Mouse (Mus musculus) forebrain, embryonic 13.5 days (tissue): ENCODE results near the gene Trim47. TPM values are rescaled to one million over a fixed set of nuclear protein-coding genes. Genes with fewer than 3 reads are reported as not detected.
"Not testable (repeated sequence)": the region's sequence is repeated elsewhere in the genome, so short reads cannot be mapped to it uniquely, and the experiment has no call there.

Source experiments
- ATAC-seq: fragments of 200-750 bp; cut with Nextera tagmentation; 2 replicates; pipeline ENCODE4 v1.8.0; 2017
- H3K27ac ChIP-seq: fragments of 300-500 bp; sonication (generic); 2 replicates; pipeline ENCODE4 v1.5.1; 2015; ENCODE audit warnings: inconsistent platforms, mild to moderate bottlenecking, moderate library complexity
- H3K27me3 ChIP-seq: fragments of 300-500 bp; sonication (generic); 2 replicates; pipeline ENCODE4 v1.6.1; 2015; ENCODE audit warnings: mild to moderate bottlenecking, inconsistent platforms
- H3K36me3 ChIP-seq: fragments of 300-500 bp; sonication (generic); 2 replicates; pipeline ENCODE4 v1.6.1; 2015; ENCODE audit warnings: mild to moderate bottlenecking, inconsistent platforms; ENCODE audit not compliant: poor library complexity, severe bottlenecking
- H3K4me1 ChIP-seq: fragments of 300-500 bp; sonication (generic); 2 replicates; pipeline ENCODE4 v1.6.1; 2015; ENCODE audit warnings: inconsistent platforms
- H3K4me2 ChIP-seq: fragments of 300-500 bp; sonication (generic); 2 replicates; pipeline ENCODE4 v1.6.1; 2015; ENCODE audit warnings: inconsistent platforms, mild to moderate bottlenecking, moderate library complexity
- H3K4me3 ChIP-seq: fragments of 300-500 bp; sonication (generic); 2 replicates; pipeline ENCODE4 v1.5.1; 2015; ENCODE audit warnings: mild to moderate bottlenecking, inconsistent platforms
- H3K9ac ChIP-seq: fragments of 300-500 bp; sonication (generic); 2 replicates; pipeline ENCODE4 v1.6.1; 2015; ENCODE audit warnings: mild to moderate bottlenecking, inconsistent platforms
- H3K9me3 ChIP-seq: fragments of 300-500 bp; sonication (generic); replicated peaks from 2 replicates; pipeline ENCODE4 v1.6.1; 2016; ENCODE audit warnings: inconsistent platforms
- WGBS: fragments of 180-500 bp; shearing (Covaris S2); methylation state at CpG from one replicate; pipeline ENCODE4 v1.1.7; 2015; 5-methylcytosine and 5-hydroxymethylcytosine counted together
- polyA plus RNA-seq: library from polyadenylated mRNA; unstranded; fragments of >200 nt; fragmentation: Nextera tagmentation; extraction: Ambion mirVana; gene quantifications from 2 replicates; pipeline ENCODE4 v1.2.1, GENCODE M21; 2015

The Trim47 gene
- polyA plus RNA-seq, 1 experiment from 2014 or later: 2.8 TPM

DNA sequence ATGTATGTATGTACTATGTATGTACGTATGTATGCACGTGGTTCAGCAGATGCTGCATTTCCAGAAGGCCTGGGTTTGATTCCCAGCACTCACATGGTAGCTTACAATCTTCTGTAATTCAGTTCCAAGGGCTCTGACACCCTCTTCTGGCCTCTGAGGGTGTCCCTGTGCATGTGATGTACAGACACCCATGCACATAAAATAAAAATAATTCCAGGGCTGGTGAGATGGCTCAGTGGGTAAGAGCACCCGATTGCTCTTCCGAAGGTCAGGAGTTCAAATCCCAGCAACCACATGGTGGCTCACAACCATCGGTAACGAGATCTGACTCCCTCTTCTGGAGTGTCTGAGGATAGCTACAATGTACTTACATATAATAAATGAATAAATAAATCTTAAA, 34.1 kb downstream of the Trim47 start:
- not testable (repeated sequence) for H3K9ac ChIP-seq, H3K4me2 ChIP-seq, H3K36me3 ChIP-seq, H3K9me3 ChIP-seq, H3K4me3 ChIP-seq, ATAC-seq, H3K27ac ChIP-seq, H3K4me1 ChIP-seq, H3K27me3 ChIP-seq
- WGBS: 94% methylated on average over 6 of the region's 6 CpGs

GRCm38 (mm10) chr11:116091591-116091990, 35.4 kb downstream of the Trim47 start:
- peaks cover 8% of the 10 kb centered on the region; the same call in 1 of the 2 replicates for H3K4me1 ChIP-seq
- H3K27ac ChIP-seq: no peak overlapping the region
- no peaks in the 10 kb centered on the region for H3K27me3 ChIP-seq
- 83% methylated on average over 6 of the region's 6 CpGs for WGBS
- H3K9ac ChIP-seq: no peak overlapping the region
- no peak overlapping the region for H3K4me2 ChIP-seq
- H3K4me3 ChIP-seq: no peak overlapping the region
- H3K36me3 ChIP-seq: no peaks in the 10 kb centered on the region
- H3K9me3 ChIP-seq: no peaks in the 10 kb centered on the region; the same call in 1 of the 2 replicates
- no peak for ATAC-seq

- ATAC-seq: no peak
- Histone ChIP-seq H3K27ac (no peak overlapping the region), H3K4me2 (no peak overlapping the region), H3K27me3 (no peaks in the 10 kb centered on the region), H3K9ac (no peak overlapping the region), H3K36me3 (no peaks in the 10 kb centered on the region), H3K4me3 (no peak overlapping the region), H3K9me3 (no peaks in the 10 kb centered on the region), H3K4me1 (peaks cover 21% of the 10 kb centered on the region)
- WGBS: 90% methylated on average over 6 of the region's 6 CpGs
Measured at GRCm38 (mm10) chr11:116089545-116089944, 37.5 kb downstream of the Trim47 start.

DNA sequence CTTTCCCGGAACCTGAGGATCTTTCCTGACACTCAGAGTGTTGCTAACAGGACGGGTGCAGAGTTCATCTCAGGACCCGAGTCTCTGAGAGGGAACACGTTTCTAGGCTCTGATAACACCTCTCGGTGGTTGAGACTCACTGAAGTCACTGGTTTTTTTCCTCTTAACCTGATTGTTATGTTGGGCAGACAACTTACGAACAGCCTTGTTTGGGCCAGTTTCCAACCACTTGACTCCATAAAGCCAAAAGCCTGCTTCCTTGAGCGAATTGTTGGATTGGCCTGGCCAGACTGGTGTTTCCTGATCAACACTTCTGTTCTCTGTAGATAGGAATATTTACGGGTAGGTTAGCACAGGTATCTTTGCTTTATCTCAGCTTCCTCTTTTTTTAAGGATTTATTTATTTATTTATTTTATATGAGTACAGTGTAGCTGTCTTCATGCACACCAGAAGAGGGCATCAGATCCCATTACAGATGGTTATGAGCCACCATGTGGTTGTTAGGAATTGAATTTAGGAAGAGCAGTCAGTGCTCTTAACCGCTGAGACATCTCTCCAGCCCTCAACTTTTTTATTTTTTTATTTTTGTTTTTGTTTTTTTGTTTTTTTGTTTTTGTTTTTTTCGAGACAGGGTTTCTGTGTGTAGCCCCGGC, 38.1 kb downstream of the Trim47 start:
- Histone ChIP-seq H3K4me3 (no peak overlapping the region), H3K9me3 (no peaks in the 10 kb centered on the region), H3K4me1 (peaks cover 21% of the 10 kb centered on the region), H3K27me3 (no peaks in the 10 kb centered on the region), H3K9ac (no peak overlapping the region), H3K27ac (no peak overlapping the region), H3K4me2 (no peak overlapping the region), H3K36me3 (peaks cover 6% of the 10 kb centered on the region)
- 88% methylated on average over 11 of the region's 11 CpGs for WGBS
- no peak for ATAC-seq

DNA sequence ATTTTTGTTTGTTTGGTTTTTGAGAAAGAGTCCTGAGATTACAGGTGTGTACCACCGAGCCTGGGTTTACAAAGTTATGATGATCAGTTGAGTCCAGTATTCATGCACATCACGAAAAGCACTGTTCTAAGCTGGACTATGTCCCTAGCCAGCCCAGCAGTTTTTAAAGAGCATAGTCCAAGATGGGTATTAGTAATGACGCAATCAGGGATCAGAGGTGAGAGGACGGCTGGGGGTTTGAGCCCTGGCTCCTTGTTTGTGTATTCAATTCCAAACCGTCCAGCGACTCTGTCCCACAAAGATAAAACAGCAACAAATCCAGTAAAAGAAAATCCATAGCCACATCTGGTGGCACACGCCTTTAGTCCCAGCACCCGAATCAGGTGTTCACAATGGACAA, 38.8 kb downstream of the Trim47 start:
- no peak for ATAC-seq
- WGBS: 90% methylated on average over 8 of the region's 8 CpGs
- Histone ChIP-seq H3K36me3 (peaks cover 12% of the 10 kb centered on the region), H3K27me3 (no peaks in the 10 kb centered on the region), H3K4me3 (no peak overlapping the region), H3K9ac (no peak overlapping the region), H3K9me3 (no peaks in the 10 kb centered on the region), H3K4me1 (peaks cover 21% of the 10 kb centered on the region), H3K4me2 (peak overlapping the region; percentile 66), H3K27ac (no peak overlapping the region)

DNA sequence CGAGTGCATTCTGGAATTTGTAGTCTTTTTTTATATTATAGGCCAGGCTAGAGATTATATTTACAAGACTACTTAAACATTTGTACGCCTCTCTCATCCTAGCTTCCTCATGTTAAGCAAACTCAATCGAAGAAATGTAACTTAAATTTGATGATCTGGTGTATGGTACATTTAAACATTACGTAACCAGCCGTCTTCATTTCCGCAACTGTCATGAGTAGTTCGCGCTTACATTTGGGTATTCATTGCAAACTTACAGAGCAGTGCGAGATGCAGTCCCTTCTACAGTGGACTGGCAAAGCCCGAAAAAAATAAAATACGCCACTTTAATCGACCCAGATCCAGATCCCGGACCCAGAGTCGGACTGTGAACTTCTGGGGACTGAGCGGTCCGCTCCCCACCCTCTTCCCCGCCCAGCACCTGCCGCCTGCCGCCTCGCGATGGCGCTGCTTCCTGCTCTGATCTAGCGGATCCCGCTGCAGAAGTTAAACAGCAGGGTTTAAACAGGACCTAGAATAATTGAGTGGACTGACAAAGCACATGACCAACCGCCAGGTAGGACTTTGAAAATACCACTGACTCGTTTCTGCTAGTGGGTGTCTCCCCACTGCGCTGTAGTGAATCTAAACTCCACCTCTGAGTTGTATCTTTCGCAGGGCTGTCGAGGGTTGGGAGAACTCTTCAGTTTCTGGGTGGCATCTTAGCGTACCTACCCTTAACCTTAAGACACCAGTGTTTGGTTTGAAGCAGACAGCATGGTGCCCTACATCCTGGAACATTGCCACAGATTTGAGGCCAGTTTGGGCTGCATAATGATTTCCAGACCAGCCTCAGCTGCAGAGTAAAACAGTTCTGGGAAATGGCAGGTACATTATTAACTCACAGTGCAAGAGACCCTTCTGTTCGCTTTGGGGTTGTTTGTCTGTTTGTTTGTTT, 39.5 kb downstream of the Trim47 start:
- Histone ChIP-seq H3K4me2 (peak overlapping the region; percentile 66), H3K27me3 (no peaks in the 10 kb centered on the region), H3K4me3 (peak overlapping the region; percentile 51), H3K27ac (peak overlapping the region; percentile 61), H3K9me3 (no peaks in the 10 kb centered on the region), H3K4me1 (peaks cover 21% of the 10 kb centered on the region), H3K9ac (peak overlapping the region; percentile 59), H3K36me3 (peaks cover 18% of the 10 kb centered on the region)
- ATAC-seq: peak; percentile 82
- 4% methylated on average over 31 of the region's 31 CpGs for WGBS

- Histone ChIP-seq H3K27me3 (no peaks in the 10 kb centered on the region), H3K36me3 (peaks cover 27% of the 10 kb centered on the region), H3K4me3 (peak within 1 kb of the TSS; percentile 51), H3K9ac (peak within 1 kb of the TSS; percentile 59), H3K4me1 (peaks cover 21% of the 10 kb centered on the region), H3K9me3 (no peaks in the 10 kb centered on the region), H3K4me2 (peak within 1 kb of the TSS; percentile 66), H3K27ac (peak within 1 kb of the TSS; percentile 82)
- WGBS: 5% methylated on average over 37 of the region's 43 CpGs
- ATAC-seq: peak; percentile 96
Measured at GRCm38 (mm10) chr11:116086258-116087193, 40.5 kb downstream of the Trim47 start, which contains the start of gene Wbp2. TSS of gene Wbp2 (minus strand) at chr11:116086995.

DNA sequence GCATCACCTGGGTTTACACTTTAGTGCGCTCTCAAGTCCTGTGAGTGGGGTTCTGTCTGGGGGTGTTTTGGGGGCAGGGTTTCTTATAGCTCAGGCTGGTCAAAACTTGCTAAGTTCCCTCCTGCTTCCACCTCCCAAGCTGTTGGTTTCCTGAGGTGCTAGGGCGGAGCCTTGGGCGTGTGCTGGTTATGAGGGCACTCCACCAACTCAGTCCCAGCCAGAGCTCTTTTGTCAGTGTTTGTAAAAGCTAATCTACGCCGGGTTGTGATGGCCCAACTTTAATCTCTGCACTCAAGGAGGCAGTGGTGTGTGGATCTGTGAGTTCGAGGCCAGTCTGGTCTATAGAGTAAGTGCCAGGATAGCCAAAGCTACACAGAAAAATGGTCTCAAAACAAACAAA, 42.8 kb downstream of the Trim47 start:
- ATAC-seq: no peak
- WGBS: 92% methylated on average over 6 of the region's 6 CpGs
- Histone ChIP-seq H3K4me3 (no peak overlapping the region), H3K36me3 (peaks cover 51% of the 10 kb centered on the region), H3K4me1 (peaks cover 21% of the 10 kb centered on the region), H3K9ac (no peak overlapping the region), H3K27me3 (no peaks in the 10 kb centered on the region), H3K4me2 (no peak overlapping the region), H3K9me3 (no peaks in the 10 kb centered on the region), H3K27ac (no peak overlapping the region)

DNA sequence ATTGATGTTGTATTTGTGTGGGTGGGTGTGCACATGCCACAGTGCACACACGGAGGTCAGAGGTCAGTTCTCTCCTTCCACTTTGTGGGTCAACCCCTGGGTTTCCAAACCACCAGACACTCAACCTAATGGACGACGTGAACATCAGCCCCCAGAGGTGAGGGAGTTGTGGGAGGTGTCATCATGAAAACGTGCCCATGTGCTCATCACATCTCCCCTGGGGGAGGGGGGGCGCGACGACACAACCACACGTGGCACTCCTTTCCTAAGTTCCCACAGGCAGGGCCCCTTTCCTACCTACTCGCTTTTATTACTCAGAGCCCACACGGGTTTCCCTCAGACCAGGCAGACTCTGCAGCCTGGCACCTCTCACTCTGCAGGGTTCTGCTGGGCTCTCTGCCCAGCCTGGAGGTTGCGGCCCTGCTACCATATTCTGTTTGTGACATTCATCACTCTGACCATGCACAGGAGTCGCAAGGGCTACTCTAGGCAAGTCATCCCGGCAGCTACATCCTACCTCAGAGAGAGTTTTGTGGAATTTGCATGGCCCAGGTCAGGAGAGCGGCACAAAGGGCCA, 43.8 kb downstream of the Trim47 start:
- H3K27me3 ChIP-seq: no peaks in the 10 kb centered on the region
- no peak overlapping the region for H3K4me3 ChIP-seq
- peaks cover 57% of the 10 kb centered on the region for H3K36me3 ChIP-seq
- no peak overlapping the region for H3K27ac ChIP-seq
- 93% methylated on average over 14 of the region's 14 CpGs for WGBS
- no peak overlapping the region for H3K9ac ChIP-seq
- ATAC-seq: no peak
- H3K4me1 ChIP-seq: peaks cover 28% of the 10 kb centered on the region
- H3K4me2 ChIP-seq: no peak overlapping the region
- H3K9me3 ChIP-seq: no peaks in the 10 kb centered on the region

GRCm38 (mm10) chr11:116081081-116081480, 45.9 kb downstream of the Trim47 start:
- no peak overlapping the region for H3K9ac ChIP-seq
- no peaks in the 10 kb centered on the region for H3K27me3 ChIP-seq
- 74% methylated on average over 6 of the region's 6 CpGs for WGBS
- peaks cover 57% of the 10 kb centered on the region for H3K36me3 ChIP-seq
- H3K4me1 ChIP-seq: peaks cover 23% of the 10 kb centered on the region
- ATAC-seq: no peak
- no peaks in the 10 kb centered on the region for H3K9me3 ChIP-seq
- no peak overlapping the region for H3K4me3 ChIP-seq
- no peak overlapping the region for H3K4me2 ChIP-seq
- no peak overlapping the region for H3K27ac ChIP-seq

- Histone ChIP-seq H3K9ac (no peak overlapping the region), H3K27me3 (no peaks in the 10 kb centered on the region), H3K4me3 (no peak overlapping the region), H3K36me3 (peaks cover 57% of the 10 kb centered on the region), H3K27ac (no peak overlapping the region), H3K4me1 (peaks cover 13% of the 10 kb centered on the region), H3K9me3 (no peaks in the 10 kb centered on the region), H3K4me2 (no peak overlapping the region)
- no peak for ATAC-seq
- 78% methylated on average over 10 of the region's 10 CpGs for WGBS
Measured at GRCm38 (mm10) chr11:116079511-116079910, 47.5 kb downstream of the Trim47 start.
